Mouse (Mus musculus) heart, embryonic 13.5 days (tissue): ENCODE data around the gene Osgin1. TPM values are rescaled to one million over a fixed set of nuclear protein-coding genes. Genes with fewer than 3 reads are reported as not detected.

Source experiments
- ATAC-seq: fragments of 200-750 bp; cut with Nextera tagmentation; 2 replicates; pipeline ENCODE4 v1.8.0; 2017; ENCODE audit warnings: moderate TSS enrichment; ENCODE audit not compliant: insufficient number of reproducible peaks, low FRiP score, low TSS enrichment; ENCODE audit errors: extremely low read depth
- H3K27ac ChIP-seq: fragments of 300-500 bp; sonication (generic); replicated peaks from 2 replicates; pipeline ENCODE4 v1.5.1; 2015; ENCODE audit warnings: moderate library complexity, mild to moderate bottlenecking, inconsistent platforms
- H3K27me3 ChIP-seq: fragments of 300-500 bp; sonication (generic); replicated peaks from 2 replicates; pipeline ENCODE4 v1.6.1; 2015; ENCODE audit warnings: mild to moderate bottlenecking, inconsistent platforms
- H3K36me3 ChIP-seq: fragments of 300-500 bp; sonication (generic); 2 replicates; pipeline ENCODE4 v1.6.1; 2015; ENCODE audit warnings: mild to moderate bottlenecking, inconsistent platforms
- H3K4me1 ChIP-seq: fragments of 300-500 bp; sonication (generic); 2 replicates; pipeline ENCODE4 v1.6.1; 2015; ENCODE audit warnings: inconsistent platforms
- H3K4me2 ChIP-seq: fragments of 300-500 bp; sonication (generic); 2 replicates; pipeline ENCODE4 v1.6.1; 2015; ENCODE audit warnings: inconsistent platforms, mild to moderate bottlenecking, moderate library complexity
- H3K4me3 ChIP-seq: fragments of 300-500 bp; sonication (generic); 2 replicates; pipeline ENCODE4 v1.5.1; 2015; ENCODE audit warnings: moderate library complexity, mild to moderate bottlenecking, inconsistent platforms
- H3K9ac ChIP-seq: fragments of 300-500 bp; sonication (generic); 2 replicates; pipeline ENCODE4 v1.6.1; 2015; ENCODE audit warnings: inconsistent platforms, mild to moderate bottlenecking, moderate library complexity
- H3K9me3 ChIP-seq: fragments of 300-500 bp; sonication (generic); 2 replicates; pipeline ENCODE4 v1.6.1; 2016; ENCODE audit warnings: inconsistent platforms
- WGBS: fragments of 180-500 bp; shearing (Covaris S2); methylation state at CpG from one replicate; pipeline ENCODE4 v1.1.7; 2015; ENCODE audit warnings: mixed read lengths; 5-methylcytosine and 5-hydroxymethylcytosine counted together
- polyA plus RNA-seq: library from polyadenylated mRNA; unstranded; fragments of >200 nt; fragmentation: Nextera tagmentation; extraction: Ambion mirVana; gene quantifications from 2 replicates; pipeline ENCODE4 v1.2.1, GENCODE M21; 2015

Osgin1 gene
- polyA plus RNA-seq, 1 experiment from 2014 or later, result 0.51 TPM

DNA sequence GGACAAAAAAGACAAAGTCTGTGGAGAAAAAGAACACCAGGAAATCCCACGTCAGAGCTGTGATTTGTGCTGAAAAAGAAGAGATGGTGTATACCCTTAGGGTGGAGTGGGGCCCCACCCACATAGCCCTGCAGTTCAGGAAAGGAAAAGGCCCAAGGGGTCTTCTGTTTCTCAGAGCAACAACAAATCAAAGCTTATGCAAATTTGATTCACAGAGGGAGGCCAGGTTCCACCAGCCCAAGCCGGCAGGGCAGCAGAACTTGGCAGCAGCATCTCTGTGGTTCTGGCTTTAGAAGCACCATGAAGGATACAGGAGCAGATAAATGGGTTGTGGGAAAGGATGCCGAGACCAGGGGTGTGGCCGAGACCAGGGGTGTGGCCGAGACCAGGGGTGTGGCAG, 44.8 kb downstream of the Osgin1 start:
- Histone ChIP-seq H3K4me1 (0 out of 2 replicates have a peak, but pooled peaks cover under 1% of the 10 kb centered on the region), H3K27ac (no peak overlapping the region), H3K36me3 (no peaks in the 10 kb centered on the region), H3K27me3 (peaks cover 4% of the 10 kb centered on the region; the same call in 1 of the 2 replicates), H3K9ac (no peak overlapping the region), H3K4me2 (no peak overlapping the region), H3K4me3 (no peak overlapping the region), H3K9me3 (no peaks in the 10 kb centered on the region)
- no peak for ATAC-seq
- 31% methylated on average over 5 of the region's 5 CpGs for WGBS

DNA sequence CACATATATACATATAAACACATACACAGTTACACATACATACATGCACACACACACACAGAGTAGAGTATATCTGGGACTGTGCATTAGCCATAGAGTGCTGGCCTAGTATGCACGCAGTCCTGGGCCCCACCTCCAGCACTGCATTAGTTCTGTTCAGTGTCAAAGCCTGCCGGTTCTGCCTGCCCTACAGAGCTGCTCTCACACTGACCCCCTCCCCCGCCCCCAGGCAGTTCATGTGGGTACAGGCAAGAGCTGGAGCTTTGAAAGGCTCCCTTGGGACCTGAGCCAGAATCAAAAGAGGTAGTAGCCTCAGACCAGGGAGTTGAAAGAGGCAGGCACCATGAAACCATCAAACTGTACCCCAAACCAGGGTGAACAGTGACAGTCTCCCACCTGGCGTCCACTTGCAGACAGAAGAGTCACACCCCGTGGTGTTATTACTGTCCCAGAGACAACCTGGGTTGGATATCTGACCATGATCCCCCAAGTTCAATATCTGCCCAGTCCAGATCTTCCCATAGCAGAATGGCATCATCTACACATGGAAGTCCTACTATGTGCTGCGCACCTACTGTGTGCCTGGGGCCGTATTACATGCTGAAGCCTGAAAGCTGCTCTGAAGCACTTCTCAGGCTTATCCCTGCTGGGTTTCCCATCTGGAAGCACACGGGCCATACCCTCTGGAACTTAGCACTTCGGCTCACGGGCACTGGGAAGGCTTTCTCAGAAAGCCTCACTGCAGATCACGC, 50.4 kb downstream of the Osgin1 start:
- Histone ChIP-seq H3K4me1 (no peaks in the 10 kb centered on the region), H3K4me3 (no peak overlapping the region), H3K4me2 (no peak overlapping the region), H3K9me3 (no peaks in the 10 kb centered on the region), H3K36me3 (no peaks in the 10 kb centered on the region), H3K9ac (no peak overlapping the region), H3K27me3 (no peaks in the 10 kb centered on the region; the same call in 1 of the 2 replicates), H3K27ac (no peak overlapping the region)
- WGBS, result 74% methylated on average over 11 of the region's 11 CpGs
- no peak for ATAC-seq

DNA sequence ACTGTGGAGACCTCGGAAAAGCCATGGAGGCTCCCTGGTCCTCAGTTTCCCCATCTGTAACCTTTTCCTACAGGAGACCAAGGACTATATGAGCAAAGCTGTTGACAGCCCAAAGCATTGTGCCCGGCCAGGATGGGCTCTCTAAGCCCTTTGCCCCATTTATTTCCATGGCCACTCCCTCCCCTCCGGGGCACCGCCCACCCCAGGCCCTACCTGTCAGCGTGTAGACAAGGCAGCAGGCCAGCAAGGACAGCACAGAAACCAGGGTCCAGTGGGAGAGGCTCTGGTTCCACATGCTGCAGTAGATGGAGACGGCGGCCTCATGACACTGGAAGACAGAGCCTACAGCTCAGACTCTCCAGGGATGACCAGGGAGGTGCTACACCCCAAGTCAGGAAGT, 53.2 kb downstream of the Osgin1 start:
- H3K4me1 ChIP-seq, result peaks cover 19% of the 10 kb centered on the region
- H3K27me3 ChIP-seq, result peaks cover 5% of the 10 kb centered on the region; the same call in 1 of the 2 replicates
- ATAC-seq, result no peak
- no peaks in the 10 kb centered on the region for H3K9me3 ChIP-seq
- no peak overlapping the region for H3K27ac ChIP-seq
- H3K4me2 ChIP-seq, result no peak overlapping the region
- no peaks in the 10 kb centered on the region for H3K36me3 ChIP-seq
- H3K9ac ChIP-seq, result no peak overlapping the region
- no peak overlapping the region for H3K4me3 ChIP-seq
- WGBS, result 77% methylated on average over 7 of the region's 7 CpGs

Other genes with a start within 250 kb of the Osgin1 start
- gene Hsbp1, start 89.6 kb upstream of the Osgin1 start, polyA plus RNA-seq, result 288 and 312 TPM in 2 replicates
- 17.0 and 17.1 TPM in 2 replicates for gene Mlycd, start 39.2 kb upstream of the Osgin1 start, polyA plus RNA-seq
- gene Necab2, start 12.6 kb downstream of the Osgin1 start, polyA plus RNA-seq, result 0.57 and 0.79 TPM in 2 replicates
- gene Slc38a8, start 67.6 kb downstream of the Osgin1 start, polyA plus RNA-seq, result not detected in 2 replicates
- gene Mbtps1, start 124.6 kb downstream of the Osgin1 start, polyA plus RNA-seq, result 69.7 and 72.2 TPM in 2 replicates
- 31.3 and 32.4 TPM in 2 replicates for gene Hsdl1, start 141.1 kb downstream of the Osgin1 start, polyA plus RNA-seq
- 0.17 and 0.24 TPM in 2 replicates for gene Dnaaf1, start 141.1 kb downstream of the Osgin1 start, polyA plus RNA-seq
- 6.0 and 6.6 TPM in 2 replicates for gene Taf1c, start 171.1 kb downstream of the Osgin1 start, polyA plus RNA-seq
- gene Adad2, start 178.6 kb downstream of the Osgin1 start, polyA plus RNA-seq, result not detected in 2 replicates
- gene Kcng4, start 201.6 kb downstream of the Osgin1 start, polyA plus RNA-seq, result not detected in 2 replicates
- gene Wfdc1, start 232.2 kb downstream of the Osgin1 start, polyA plus RNA-seq, result 3.6 and 4.4 TPM in 2 replicates